Mouse (Mus musculus) limb, embryonic 13.5 days (tissue): ENCODE measurements around the gene Pign. TPM values are rescaled to one million over a fixed set of nuclear protein-coding genes. Genes with fewer than 3 reads are reported as not detected.

ENCODE experiments used
- ATAC-seq: fragments of 200-750 bp; cut with Nextera tagmentation; 2 replicates; pipeline ENCODE4 v1.8.0; 2017; ENCODE audit warnings: low read depth, moderate number of reproducible peaks, moderate TSS enrichment; ENCODE audit not compliant: low FRiP score
- H3K27ac ChIP-seq: fragments of 300-500 bp; sonication (generic); 2 replicates; pipeline ENCODE4 v1.5.1; 2015; ENCODE audit warnings: inconsistent platforms, mild to moderate bottlenecking, moderate library complexity
- H3K27me3 ChIP-seq: fragments of 300-500 bp; sonication (generic); 2 replicates; pipeline ENCODE4 v1.6.1; 2015; ENCODE audit warnings: mild to moderate bottlenecking, inconsistent platforms
- H3K36me3 ChIP-seq: fragments of 300-500 bp; sonication (generic); 2 replicates; pipeline ENCODE4 v1.6.1; 2015; ENCODE audit warnings: inconsistent platforms, mild to moderate bottlenecking, moderate library complexity
- H3K4me1 ChIP-seq: fragments of 300-500 bp; sonication (generic); 2 replicates; pipeline ENCODE4 v1.6.1; 2015; ENCODE audit warnings: inconsistent platforms
- H3K4me2 ChIP-seq: fragments of 300-500 bp; sonication (generic); replicated peaks from 2 replicates; pipeline ENCODE4 v1.6.1; 2015; ENCODE audit warnings: inconsistent platforms, mild to moderate bottlenecking, moderate library complexity
- H3K4me3 ChIP-seq: fragments of 300-500 bp; sonication (generic); 2 replicates; pipeline ENCODE4 v1.5.1; 2015; ENCODE audit warnings: moderate library complexity, mild to moderate bottlenecking, inconsistent platforms
- H3K9ac ChIP-seq: fragments of 300-500 bp; sonication (generic); 2 replicates; pipeline ENCODE4 v1.6.1; 2015; ENCODE audit warnings: mild to moderate bottlenecking, inconsistent platforms
- H3K9me3 ChIP-seq: fragments of 300-500 bp; sonication (generic); 2 replicates; pipeline ENCODE4 v1.6.1; 2016; ENCODE audit warnings: inconsistent platforms
- WGBS: fragments of 180-500 bp; shearing (Covaris S2); methylation state at CpG from one replicate; pipeline ENCODE4 v1.1.7; 2015; 5-methylcytosine and 5-hydroxymethylcytosine counted together
- polyA plus RNA-seq: library from polyadenylated mRNA; unstranded; fragments of >200 nt; fragmentation: Nextera tagmentation; extraction: Ambion mirVana; gene quantifications from 2 replicates; pipeline ENCODE4 v1.2.1, GENCODE M21; 2015

The Pign gene
- 12.0 and 15.2 TPM in 2 replicates for polyA plus RNA-seq

GRCm38 (mm10) chr1:105663171-105663961 is at the start of gene Pign, which contains the start of gene Relch:
TSS of gene Pign (minus strand) at chr1:105663677.
TSS of gene Relch (plus strand) at chr1:105663861.
- Histone ChIP-seq H3K4me1 (peaks cover 18% of the 10 kb centered on the region), H3K27ac (peak within 1 kb of the TSS; percentile 73), H3K9ac (peak within 1 kb of the TSS; percentile 93), H3K4me3 (peak within 1 kb of the TSS; percentile 74), H3K4me2 (peak within 1 kb of the TSS; percentile 91), H3K27me3 (no peaks in the 10 kb centered on the region), H3K36me3 (no peaks in the 10 kb centered on the region), H3K9me3 (no peaks in the 10 kb centered on the region)
- under 1% methylated on average over 41 of the region's 41 CpGs for WGBS
- ATAC-seq, result peak; percentile 99

- 96% methylated on average over 2 of the region's 2 CpGs for WGBS
- Histone ChIP-seq H3K27me3 (no peaks in the 10 kb centered on the region), H3K4me3 (no peak overlapping the region), H3K4me2 (no peak overlapping the region), H3K36me3 (peaks cover 25% of the 10 kb centered on the region), H3K9me3 (no peaks in the 10 kb centered on the region), H3K4me1 (no peaks in the 10 kb centered on the region), H3K9ac (no peak overlapping the region), H3K27ac (no peak overlapping the region)
- ATAC-seq, result no peak
These were observed 49.3 kb upstream of the Pign start for GRCm38 (mm10) chr1:105712822-105713221.

- Histone ChIP-seq H3K4me2 (no peak overlapping the region), H3K9me3 (no peaks in the 10 kb centered on the region), H3K27me3 (no peaks in the 10 kb centered on the region), H3K36me3 (peaks cover 34% of the 10 kb centered on the region), H3K4me3 (no peak overlapping the region), H3K27ac (no peak overlapping the region), H3K9ac (no peak overlapping the region), H3K4me1 (no peaks in the 10 kb centered on the region)
- no peak for ATAC-seq
- 35% methylated on average over 1 of the region's 1 CpGs for WGBS
These were observed 47.8 kb upstream of the Pign start for GRCm38 (mm10) chr1:105711227-105711626.

- no peak overlapping the region for H3K9ac ChIP-seq
- ATAC-seq, result no peak
- 82% methylated on average over 2 of the region's 2 CpGs for WGBS
These were observed 45.9 kb upstream of the Pign start for GRCm38 (mm10) chr1:105709415-105709814.

GRCm38 (mm10) chr1:105700984-105701530 is 37.6 kb upstream of the Pign start:
- no peaks in the 10 kb centered on the region for H3K27me3 ChIP-seq
- H3K4me3 ChIP-seq, result no peak overlapping the region
- no peaks in the 10 kb centered on the region for H3K9me3 ChIP-seq
- no peak for ATAC-seq
- no peak overlapping the region for H3K4me2 ChIP-seq
- no peak overlapping the region for H3K27ac ChIP-seq
- WGBS, result 88% methylated on average over 4 of the region's 4 CpGs
- no peaks in the 10 kb centered on the region for H3K4me1 ChIP-seq
- H3K36me3 ChIP-seq, result peaks cover 12% of the 10 kb centered on the region
- no peak overlapping the region for H3K9ac ChIP-seq

More at GRCm38 (mm10) chr1:105709415-105709814, 45.9 kb upstream of the Pign start:
- Histone ChIP-seq H3K4me2 (no peak overlapping the region), H3K4me1 (no peaks in the 10 kb centered on the region), H3K9me3 (no peaks in the 10 kb centered on the region), H3K4me3 (no peak overlapping the region), H3K27me3 (no peaks in the 10 kb centered on the region), H3K27ac (no peak overlapping the region), H3K36me3 (peaks cover 32% of the 10 kb centered on the region)

GRCm38 (mm10) chr1:105695581-105695980 is 32.1 kb upstream of the Pign start:
- H3K4me1 ChIP-seq, result no peaks in the 10 kb centered on the region
- H3K36me3 ChIP-seq, result peaks cover 5% of the 10 kb centered on the region
- WGBS, result 89% methylated on average over 2 of the region's 2 CpGs
- no peak overlapping the region for H3K27ac ChIP-seq
- no peak overlapping the region for H3K4me3 ChIP-seq
- H3K27me3 ChIP-seq, result no peaks in the 10 kb centered on the region
- no peaks in the 10 kb centered on the region for H3K9me3 ChIP-seq
- H3K9ac ChIP-seq, result no peak overlapping the region
- H3K4me2 ChIP-seq, result no peak overlapping the region
- no peak for ATAC-seq

- 93% methylated on average over 3 of the region's 3 CpGs for WGBS
- Histone ChIP-seq H3K27ac (no peak overlapping the region), H3K27me3 (no peaks in the 10 kb centered on the region), H3K9me3 (no peaks in the 10 kb centered on the region), H3K4me2 (no peak overlapping the region), H3K4me3 (no peak overlapping the region), H3K36me3 (peaks cover 14% of the 10 kb centered on the region; the same call in 1 of the 2 replicates), H3K9ac (no peak overlapping the region), H3K4me1 (no peaks in the 10 kb centered on the region)
- ATAC-seq, result no peak
These were observed 22.0 kb upstream of the Pign start for GRCm38 (mm10) chr1:105685501-105685900.

GRCm38 (mm10) chr1:105680587-105680986 is 17.1 kb upstream of the Pign start:
- Histone ChIP-seq H3K27me3 (no peaks in the 10 kb centered on the region), H3K4me2 (no peak overlapping the region), H3K9me3 (no peaks in the 10 kb centered on the region), H3K27ac (no peak overlapping the region), H3K9ac (no peak overlapping the region), H3K4me3 (no peak overlapping the region), H3K36me3 (peaks cover 17% of the 10 kb centered on the region), H3K4me1 (no peaks in the 10 kb centered on the region)
- WGBS, result 87% methylated on average over 1 of the region's 1 CpGs
- ATAC-seq, result no peak

- 96% methylated on average over 2 of the region's 2 CpGs for WGBS
- H3K27ac ChIP-seq, result no peak overlapping the region
These were observed 11.3 kb upstream of the Pign start for GRCm38 (mm10) chr1:105674763-105675162.

GRCm38 (mm10) chr1:105669700-105670099 is 6.2 kb upstream of the Pign start:
- Histone ChIP-seq H3K4me1 (peaks cover 15% of the 10 kb centered on the region), H3K4me3 (no peak overlapping the region), H3K9ac (no peak overlapping the region), H3K9me3 (no peaks in the 10 kb centered on the region), H3K36me3 (no peaks in the 10 kb centered on the region), H3K27ac (no peak overlapping the region), H3K4me2 (no peak overlapping the region), H3K27me3 (no peaks in the 10 kb centered on the region)
- no peak for ATAC-seq

More at GRCm38 (mm10) chr1:105674763-105675162, 11.3 kb upstream of the Pign start:
- H3K4me3 ChIP-seq, result no peak overlapping the region
- H3K9me3 ChIP-seq, result no peaks in the 10 kb centered on the region
- no peaks in the 10 kb centered on the region for H3K27me3 ChIP-seq
- H3K36me3 ChIP-seq, result peaks cover 7% of the 10 kb centered on the region
- no peak overlapping the region for H3K9ac ChIP-seq
- H3K4me1 ChIP-seq, result no peaks in the 10 kb centered on the region
- no peak for ATAC-seq
- H3K4me2 ChIP-seq, result no peak overlapping the region

GRCm38 (mm10) chr1:105663962-105664812 is 710 bp upstream of the Pign start:
- H3K9me3 ChIP-seq, result no peaks in the 10 kb centered on the region
- ATAC-seq, result peak; percentile 22
- WGBS, result under 1% methylated on average over 68 of the region's 68 CpGs

GRCm38 (mm10) chr1:105662820-105663170 is 682 bp downstream of the Pign start:
- Histone ChIP-seq H3K9me3 (no peaks in the 10 kb centered on the region), H3K9ac (peak overlapping the region; percentile 78), H3K27me3 (no peaks in the 10 kb centered on the region), H3K4me2 (peak overlapping the region; percentile 73), H3K36me3 (no peaks in the 10 kb centered on the region), H3K4me1 (peaks cover 18% of the 10 kb centered on the region), H3K4me3 (peak overlapping the region; percentile 74), H3K27ac (peak overlapping the region; percentile 73; the same call in 1 of the 2 replicates)
- WGBS, result 11% methylated on average over 6 of the region's 6 CpGs
- ATAC-seq, result no peak

More at GRCm38 (mm10) chr1:105663962-105664812, 710 bp upstream of the Pign start:
- no peaks in the 10 kb centered on the region for H3K36me3 ChIP-seq
- peak overlapping the region; percentile 74 for H3K4me3 ChIP-seq
- peak overlapping the region; percentile 93 for H3K9ac ChIP-seq
- no peaks in the 10 kb centered on the region for H3K27me3 ChIP-seq
- H3K4me1 ChIP-seq, result peaks cover 18% of the 10 kb centered on the region
- peak overlapping the region; percentile 91 for H3K4me2 ChIP-seq
- peak overlapping the region; percentile 59; the same call in 1 of the 2 replicates for H3K27ac ChIP-seq
